Mouse (Mus musculus) Patski (cell line): Measurements from ENCODE around the gene Sf3b3. TPM values are rescaled to one million over a fixed set of nuclear protein-coding genes. Genes with fewer than 3 reads are reported as not detected.
"Not testable (repeated sequence)": the region's sequence is repeated elsewhere in the genome, so short reads cannot be mapped to it uniquely, and the experiment has no call there.

Source experiments
- ATAC-seq: fragments of 100-300 bp; one replicate; pipeline ENCODE4 v1.8.0; 2021
- CTCF ChIA-PET: fragments of 350-600 bp; sonication (Branson Sonifier 250); formaldehyde crosslinking; loops from one replicate; lab custom pipeline; 2022; ENCODE audit warnings: inconsistent platforms; lab: Charles Lee
- POLR2A ChIA-PET: fragments of 350-600 bp; sonication (Branson Sonifier 250); formaldehyde crosslinking; loops from one replicate; lab custom pipeline; 2022; ENCODE audit warnings: antibody characterized with exemption, inconsistent platforms; lab: Charles Lee
- DNase-seq: peaks from one replicate; pipeline ENCODE4 v3.0.0-alpha.2; 2011; ENCODE audit warnings: low read depth, low spot score
- H3K27me3 ChIP-seq: fragments of 371-371 bp; one replicate; pipeline ENCODE4 v1.5.1; 2021
- CTCF ChIP-seq: fragments of 100-300 bp; IDR thresholded peaks from one replicate; pipeline ENCODE4 v1.5.1; 2021
- in situ Hi-C: fragments of 300-500 bp; cut with MboI; formaldehyde crosslinking; loops from 3 replicates; pipeline ENCODE4 v1.11.1; 2018; ENCODE audit warnings: low pct_unique_long_range_greater_than_20kb, mixed read lengths
- polyA plus RNA-seq: library from polyadenylated mRNA; unstranded; gene quantifications from one replicate; pipeline ENCODE4 v1.2.3, GENCODE M21; 2021

Sf3b3 gene
- polyA plus RNA-seq, 1 experiment from 2014 or later = 129 TPM

GRCm38 (mm10) chr8:110786934-110787333, 59.7 kb downstream of the Sf3b3 start:
- H3K27me3 ChIP-seq = no peaks in the 10 kb centered on the region
- ChIA-PET CTCF (interaction anchor here (0.8 to 1.6 kb wide), 2 partner anchors 9 to 15 kb away, joined by 3 to 10 read pairs; no protein-coding TSS in a partner anchor), POLR2A (no interaction called here)
- in situ Hi-C loops = loop anchor here (25.0 kb wide), 1 partner anchor 950 kb away; the partner anchor contains the start of gene Bcar1
- DNase-seq (no peak), ATAC-seq (no peak)
- TF ChIP-seq CTCF = no peak

- H3K27me3 ChIP-seq, ATAC-seq, DNase-seq: not testable (repeated sequence)
- in situ Hi-C loops = loop anchor here (25.0 kb wide), 1 partner anchor 951 kb away; the partner anchor contains the start of gene Bcar1
- POLR2A ChIA-PET = interaction anchor here (0.8 kb wide), 1 partner anchor 20 kb away, joined by 3 read pairs; the partner anchor contains the start of gene Il34
- CTCF ChIA-PET = interaction anchor here (1.6 kb wide), 1 partner anchor 9 kb away, joined by 10 read pairs; no protein-coding TSS in a partner anchor
Measured at GRCm38 (mm10) chr8:110786501-110786900, 60.1 kb downstream of the Sf3b3 start.

- H3K27me3 ChIP-seq = no peaks in the 10 kb centered on the region
- TF ChIP-seq CTCF = no peak
- ChIA-PET CTCF (interaction anchor here (1.1 kb wide), 1 partner anchor 60 kb away, joined by 3 read pairs; no protein-coding TSS in a partner anchor), POLR2A (interaction anchor here (1.3 kb wide), 1 partner anchor 8 kb away, joined by 3 read pairs; no protein-coding TSS in a partner anchor)
- in situ Hi-C loops = loop anchor here (25.0 kb wide), 1 partner anchor 952 kb away; the partner anchor contains the start of gene Bcar1
- ATAC-seq (no peak), DNase-seq (no peak)
Measured at GRCm38 (mm10) chr8:110785366-110785765, 61.2 kb downstream of the Sf3b3 start.

DNA sequence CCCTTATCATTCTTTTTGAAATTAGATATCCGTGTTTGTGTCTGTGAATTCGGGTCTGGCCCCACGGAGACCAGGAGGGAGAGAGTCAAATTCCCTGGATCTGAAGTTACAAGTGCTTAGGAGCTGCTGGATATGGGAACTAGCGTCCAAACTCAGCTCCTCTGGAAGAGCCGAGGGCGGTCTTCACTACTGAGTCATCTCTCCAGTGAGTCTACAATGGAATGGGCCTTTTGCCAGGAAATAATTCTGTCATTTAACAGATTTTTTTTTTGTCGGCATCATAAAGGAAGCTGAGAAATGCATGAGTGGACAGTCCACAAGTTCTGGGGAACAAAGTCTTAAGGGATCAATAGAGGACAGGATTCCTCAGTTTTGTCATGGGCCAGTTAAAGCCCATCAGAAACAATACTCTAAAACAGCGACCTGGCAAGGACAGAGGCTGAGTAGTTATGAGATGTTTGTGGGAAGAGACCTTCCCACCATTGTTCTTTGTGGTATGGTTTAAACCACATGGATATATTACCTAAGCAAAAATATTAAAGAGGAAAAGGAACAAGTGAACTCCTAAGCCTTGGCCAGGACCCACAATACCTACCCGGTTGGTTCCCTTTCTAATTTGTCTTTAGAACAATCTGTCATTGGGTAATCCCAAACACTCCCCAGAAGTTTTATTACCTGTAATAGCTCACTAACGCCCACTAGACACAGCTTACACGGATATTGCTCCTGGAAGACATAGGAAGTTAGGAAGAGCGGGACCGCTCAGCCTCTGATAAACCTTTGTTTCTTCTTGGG, 66.5 kb downstream of the Sf3b3 start:
- ATAC-seq (peak; percentile 74), DNase-seq (peak; percentile 38)
- no peak for TF ChIP-seq CTCF
- no peaks in the 10 kb centered on the region for H3K27me3 ChIP-seq
- in situ Hi-C loops = loop anchor here (25.0 kb wide), 1 partner anchor 957 kb away; the partner anchor contains the start of gene Bcar1
- ChIA-PET CTCF (interaction anchor here (0.8 to 1.9 kb wide), 2 partner anchors 16 to 30 kb away, joined by 3 to 5 read pairs; no protein-coding TSS in a partner anchor), POLR2A (interaction anchor here (1.0 to 1.4 kb wide), 3 partner anchors 9 to 25 kb away, joined by 3 to 7 read pairs (median 3); partner anchors contain the start of gene Il34)

DNA sequence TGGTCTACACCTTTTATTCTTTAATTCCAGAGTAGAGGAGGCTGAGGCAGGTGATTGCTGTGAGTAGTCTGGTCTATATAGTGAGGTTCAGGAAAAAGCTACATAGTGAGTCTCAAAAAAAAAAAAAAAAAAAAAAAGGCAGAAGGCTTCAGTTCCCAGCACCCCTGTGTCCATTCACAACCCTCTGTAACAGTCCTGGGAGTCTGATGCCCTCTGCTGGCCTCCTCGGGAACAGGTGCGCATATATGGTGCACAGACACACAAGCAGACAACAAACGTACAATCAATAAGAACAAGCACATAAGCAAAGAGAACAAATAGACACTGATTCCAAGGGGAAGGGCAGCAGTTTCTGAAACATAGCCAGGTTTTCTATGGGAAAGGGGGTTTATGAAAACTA, 70.3 kb downstream of the Sf3b3 start:
- in situ Hi-C loops = loop anchor here (25.0 kb wide), 1 partner anchor 961 kb away; the partner anchor contains the start of gene Bcar1
- CTCF ChIA-PET = interaction anchor here (1.1 to 1.5 kb wide), 4 partner anchors 9 to 27 kb away, joined by 3 to 5 read pairs (median 3); no protein-coding TSS in a partner anchor
- no peak for ATAC-seq
- no peaks in the 10 kb centered on the region for H3K27me3 ChIP-seq
- no peak for DNase-seq
- TF ChIP-seq CTCF = no peak
- POLR2A ChIA-PET = interaction anchor here (0.6 kb wide), 1 partner anchor 1074 kb away, joined by 5 read pairs; no protein-coding TSS in a partner anchor

- ATAC-seq (no peak), DNase-seq (no peak)
- POLR2A ChIA-PET = interaction anchor here (0.6 kb wide), 1 partner anchor 1073 kb away, joined by 5 read pairs; no protein-coding TSS in a partner anchor
- TF ChIP-seq CTCF = no peak
- CTCF ChIA-PET = interaction anchor here (1.1 to 1.5 kb wide), 3 partner anchors 9 to 26 kb away, joined by 3 to 5 read pairs (median 3); no protein-coding TSS in a partner anchor
- in situ Hi-C loops = loop anchor here (25.0 kb wide), 1 partner anchor 962 kb away; the partner anchor contains the start of gene Bcar1
- no peaks in the 10 kb centered on the region for H3K27me3 ChIP-seq
Measured at GRCm38 (mm10) chr8:110775721-110776120, 70.9 kb downstream of the Sf3b3 start.

GRCm38 (mm10) chr8:110775316-110775715, 71.3 kb downstream of the Sf3b3 start:
- ChIA-PET CTCF (interaction anchor here (0.9 to 1.4 kb wide), 2 partner anchors 8 to 18 kb away, joined by 3 to 5 read pairs; no protein-coding TSS in a partner anchor), POLR2A (interaction anchor here (0.6 kb wide), 1 partner anchor 87 kb away, joined by 4 read pairs; no protein-coding TSS in a partner anchor)
- H3K27me3 ChIP-seq = no peaks in the 10 kb centered on the region
- no peak for ATAC-seq
- TF ChIP-seq CTCF = peak; percentile 65
- DNase-seq = no peak
- in situ Hi-C loops = loop anchor here (25.0 kb wide), 1 partner anchor 962 kb away; the partner anchor contains the start of gene Bcar1

- ATAC-seq = no peak
- POLR2A ChIA-PET = interaction anchor here (0.6 kb wide), 1 partner anchor 88 kb away, joined by 4 read pairs; no protein-coding TSS in a partner anchor
Measured at GRCm38 (mm10) chr8:110774725-110775124, 71.9 kb downstream of the Sf3b3 start.

DNA sequence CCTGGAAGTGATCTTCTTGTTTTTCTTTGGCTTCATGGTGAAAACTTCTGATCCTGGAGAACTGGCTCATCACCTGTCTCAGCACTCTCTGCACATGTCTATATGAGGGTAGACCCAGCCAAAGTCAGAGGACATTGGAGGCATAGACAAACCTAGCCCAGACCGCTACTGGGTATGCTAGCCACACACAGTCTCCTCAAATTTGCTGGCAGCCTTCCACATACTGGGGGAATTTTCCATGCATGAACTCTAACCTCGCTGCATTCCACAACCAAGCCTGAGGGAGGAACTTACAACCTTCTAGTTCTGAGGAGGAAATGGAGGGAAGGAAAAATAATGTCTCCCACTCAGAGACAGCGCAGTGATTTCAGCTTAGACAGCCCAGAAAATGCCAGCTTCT, 72.5 kb downstream of the Sf3b3 start:
- in situ Hi-C loops = no loop called here
- no peaks in the 10 kb centered on the region for H3K27me3 ChIP-seq
- ATAC-seq = no peak
- ChIA-PET CTCF (no interaction called here), POLR2A (no interaction called here)
- TF ChIP-seq CTCF = no peak
- DNase-seq = no peak

More at GRCm38 (mm10) chr8:110774725-110775124, 71.9 kb downstream of the Sf3b3 start:
- DNase-seq = no peak
- CTCF ChIA-PET = interaction anchor here (0.9 kb wide), 1 partner anchor 19 kb away, joined by 3 read pairs; no protein-coding TSS in a partner anchor
- no peaks in the 10 kb centered on the region for H3K27me3 ChIP-seq
- in situ Hi-C loops = loop anchor here (25.0 kb wide), 1 partner anchor 963 kb away; the partner anchor contains the start of gene Bcar1
- TF ChIP-seq CTCF = no peak

DNA sequence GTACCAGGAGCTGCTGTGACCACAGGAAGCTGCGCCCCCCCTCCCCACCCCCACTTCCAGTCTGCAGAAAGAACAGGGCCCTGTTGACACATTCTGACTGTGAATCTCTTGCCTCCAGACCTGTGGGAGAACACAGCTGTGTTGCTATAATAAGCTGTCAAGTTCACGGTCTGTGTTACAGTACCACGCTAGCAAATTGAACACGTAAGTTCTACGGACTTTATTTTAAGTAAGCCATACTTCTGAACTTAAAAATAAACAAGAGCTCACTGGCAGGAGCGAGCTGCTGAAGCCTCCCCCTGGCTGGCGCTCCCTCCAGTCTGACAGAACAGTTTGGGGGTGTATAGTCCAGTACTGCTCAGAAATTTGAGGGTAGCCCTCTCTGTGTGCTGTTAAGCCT, 74.1 kb downstream of the Sf3b3 start:
- H3K27me3 ChIP-seq = no peaks in the 10 kb centered on the region
- ChIA-PET POLR2A (no interaction called here), CTCF (interaction anchor here (1.2 to 1.4 kb wide), 2 partner anchors 15 to 44 kb away, joined by 3 read pairs; no protein-coding TSS in a partner anchor)
- DNase-seq (no peak), ATAC-seq (no peak)
- no peak for TF ChIP-seq CTCF
- in situ Hi-C loops = no loop called here
